Mouse (Mus musculus) liver (tissue): ENCODE data around the gene Sh2d4b.
A peak's percentile ranks its signal among the peaks of the same experiment; 100 is the strongest.

Source experiments
- DNase-seq: peaks from one replicate; pipeline ENCODE4 v3.0.0-alpha.2; 2020; ENCODE audit warnings: mixed read lengths

Gene Sh2d4b

DNA sequence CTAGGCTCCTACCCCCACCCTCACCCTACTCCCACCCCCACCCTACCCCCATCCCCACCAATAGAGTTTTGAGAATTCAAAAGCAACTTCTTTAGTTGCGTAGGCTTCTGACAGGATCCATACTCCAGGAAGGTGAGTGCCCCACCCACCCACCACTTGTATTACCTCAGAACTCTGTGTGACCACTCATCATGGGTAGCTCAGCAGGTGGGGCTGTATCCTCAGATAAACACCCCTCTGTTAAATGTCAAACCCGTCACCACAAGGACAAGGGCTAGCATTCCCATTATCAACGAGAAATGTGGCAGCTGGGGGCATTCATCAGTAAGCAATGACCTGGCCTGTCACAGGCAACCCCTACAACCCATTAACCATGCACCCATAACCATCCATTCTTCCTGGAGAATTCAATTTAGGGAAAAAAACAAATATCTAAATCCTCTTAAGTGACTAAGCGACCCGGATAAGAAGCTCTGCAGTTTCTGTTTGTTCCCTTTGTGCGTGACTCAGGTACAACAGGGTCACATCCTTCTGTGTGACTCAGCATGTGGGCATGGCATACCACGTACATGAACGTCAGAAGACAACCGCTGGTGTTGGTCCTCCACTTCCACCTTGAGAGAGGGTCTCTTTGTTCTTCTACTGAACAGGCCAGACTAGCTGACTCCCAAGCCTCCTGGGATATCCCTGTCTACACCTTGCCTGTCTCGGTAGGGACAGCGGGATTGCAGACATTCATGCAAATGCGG, 9.4 kb upstream of the Sh2d4b start:
- no peak for DNase-seq

DNA sequence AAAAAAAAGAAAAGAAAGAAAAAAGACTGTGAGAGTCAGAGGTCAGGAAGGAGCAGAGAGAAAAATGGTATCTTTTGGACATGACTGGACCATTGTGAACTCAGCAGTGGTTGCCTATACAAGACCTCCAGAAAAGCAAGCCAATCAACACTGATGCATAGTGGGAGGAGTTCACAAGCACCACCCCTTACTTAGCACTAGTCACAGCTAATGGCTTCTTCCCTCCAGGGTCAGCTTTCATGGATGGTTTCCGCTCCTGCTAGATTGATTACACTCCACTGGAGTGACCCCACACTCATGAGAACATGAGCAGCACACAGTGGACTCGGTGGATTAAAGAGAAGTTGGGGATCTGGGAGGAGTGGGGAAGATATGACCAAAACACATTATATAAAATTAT, 7.2 kb upstream of the Sh2d4b start:
- DNase-seq: no peak

DNA sequence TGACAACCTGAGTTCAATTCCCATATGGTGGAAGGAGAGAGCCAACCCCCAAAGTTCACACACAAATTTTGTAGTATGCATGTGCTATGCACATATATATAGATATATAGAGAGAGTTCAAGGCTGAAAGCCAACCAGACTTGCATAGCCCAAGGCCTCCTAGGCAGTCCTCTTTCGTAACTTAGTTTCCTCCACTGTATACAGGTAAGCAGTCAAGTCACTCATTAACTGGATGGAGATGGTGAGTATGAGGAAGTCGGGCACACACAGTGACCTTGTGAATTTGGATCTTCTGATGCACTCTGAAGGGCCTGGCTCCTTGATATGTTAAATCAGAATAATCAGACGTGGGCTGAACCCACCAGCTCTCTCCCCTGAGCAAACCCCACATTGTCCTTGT, 4.8 kb upstream of the Sh2d4b start:
- DNase-seq: no peak

DNA sequence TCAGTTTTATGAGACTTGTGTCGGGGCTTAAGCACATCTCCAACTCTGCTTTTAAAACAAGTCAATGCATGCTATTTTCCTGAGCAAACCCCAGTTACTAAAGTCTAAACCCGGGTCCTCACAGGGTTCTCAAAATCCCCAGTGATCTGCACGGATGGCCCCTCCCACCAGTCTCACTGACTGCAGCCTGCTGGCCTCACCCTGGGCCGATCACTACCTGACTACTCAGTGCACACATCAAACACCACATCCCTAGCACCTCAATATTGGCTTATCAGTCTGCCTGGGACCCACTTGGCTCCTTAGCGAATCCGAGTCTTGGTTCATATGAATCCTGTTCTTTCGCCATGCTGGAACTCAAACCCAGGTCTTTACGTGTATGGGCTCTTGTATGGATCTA, 2.6 kb upstream of the Sh2d4b start:
- no peak for DNase-seq

DNA sequence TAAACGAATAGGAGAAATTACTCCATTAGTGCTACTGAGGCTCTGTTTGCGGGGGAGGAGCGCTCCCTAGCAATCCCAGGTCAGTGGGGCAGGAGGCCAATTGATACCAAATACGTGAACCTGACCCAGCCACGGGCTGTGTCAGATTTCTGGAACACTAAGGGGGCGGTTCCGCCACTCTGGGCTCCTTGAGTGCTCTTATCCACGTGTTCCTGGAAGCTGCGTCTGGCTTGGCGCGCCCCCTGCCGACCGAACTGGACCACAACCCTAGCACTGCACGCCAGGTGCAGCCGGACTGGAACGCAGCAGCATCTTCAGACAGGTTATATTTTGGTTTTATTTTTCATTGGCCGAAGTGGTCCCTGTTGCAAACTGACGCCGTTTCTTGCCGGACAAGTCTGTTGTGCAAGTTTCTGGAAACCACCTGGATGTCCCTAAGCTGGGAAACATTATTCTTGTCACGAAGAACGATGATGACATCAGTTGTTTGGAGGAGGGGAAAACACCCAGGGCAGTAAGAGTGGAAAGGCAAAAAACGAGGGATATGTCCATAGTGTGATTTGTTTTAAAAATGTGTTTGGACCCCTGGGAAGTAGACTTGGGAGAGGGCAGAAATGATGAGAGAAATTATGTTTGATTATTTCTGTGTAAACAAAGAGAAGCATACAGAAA, 1.6 kb upstream of the Sh2d4b start:
- peak; percentile 79 for DNase-seq

DNA sequence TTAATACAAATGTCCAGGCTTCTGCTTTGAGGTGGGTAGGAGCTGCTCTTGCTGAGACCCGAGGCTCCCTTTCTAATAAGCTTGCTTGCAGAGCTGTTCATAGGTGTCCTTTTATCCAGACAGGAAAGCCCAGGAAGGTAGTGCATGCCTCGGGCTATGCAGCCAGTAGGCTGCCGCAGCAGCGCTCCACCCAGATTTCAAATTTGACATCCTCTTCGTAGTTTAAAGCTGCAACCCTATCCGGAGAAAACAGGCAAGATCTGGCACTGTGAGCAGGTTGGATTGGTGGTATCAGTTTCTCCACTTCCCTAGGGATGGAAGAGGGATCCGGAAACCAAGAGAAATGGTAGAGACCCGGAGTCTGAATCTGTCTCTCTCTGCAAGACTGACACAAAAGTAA, 818 bp upstream of the Sh2d4b start:
- no peak for DNase-seq

DNA sequence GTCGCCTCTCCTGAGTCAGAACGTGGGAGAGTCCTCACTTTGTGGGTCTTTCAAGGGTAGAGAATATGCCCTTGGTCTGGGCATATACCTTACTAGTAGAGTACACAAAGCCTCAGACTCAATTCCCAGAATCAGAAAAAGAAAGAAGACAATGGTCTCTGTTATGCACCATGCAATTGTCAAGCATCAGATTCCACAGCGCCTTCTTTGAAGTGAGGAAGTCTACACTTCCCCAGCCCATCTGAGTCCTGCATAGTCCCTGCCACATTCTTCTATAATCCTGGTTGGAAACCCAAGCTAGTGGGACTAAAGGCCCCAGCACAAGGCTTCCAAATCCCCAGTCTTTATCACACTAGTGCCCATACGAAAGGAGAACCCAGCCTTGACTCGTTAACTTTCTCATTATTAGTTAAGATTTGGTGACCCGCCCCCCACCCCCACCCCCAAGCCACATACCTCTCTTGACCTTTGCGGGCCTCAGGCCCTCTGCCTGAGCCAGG, 690 bp downstream of the Sh2d4b start:
- DNase-seq: no peak

DNA sequence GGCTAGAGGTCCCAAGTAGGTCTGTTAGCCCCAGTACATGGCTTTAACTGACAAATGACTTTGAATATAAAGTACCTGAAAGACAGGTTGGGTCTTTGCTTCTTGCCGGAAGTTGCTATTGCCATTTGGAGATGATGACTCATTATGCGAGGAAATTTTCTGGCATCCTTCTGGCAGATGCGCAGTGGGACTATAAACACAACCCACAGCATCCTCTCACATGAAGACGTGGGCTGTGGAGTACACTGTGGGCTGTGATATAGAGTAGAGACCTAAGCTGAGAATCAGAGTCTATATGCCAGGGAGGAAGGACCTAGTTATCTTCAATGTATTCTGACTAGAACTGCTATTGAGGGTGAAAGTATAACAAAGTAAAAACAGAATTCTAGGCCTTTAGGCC, 1.6 kb downstream of the Sh2d4b start:
- DNase-seq: no peak

DNA sequence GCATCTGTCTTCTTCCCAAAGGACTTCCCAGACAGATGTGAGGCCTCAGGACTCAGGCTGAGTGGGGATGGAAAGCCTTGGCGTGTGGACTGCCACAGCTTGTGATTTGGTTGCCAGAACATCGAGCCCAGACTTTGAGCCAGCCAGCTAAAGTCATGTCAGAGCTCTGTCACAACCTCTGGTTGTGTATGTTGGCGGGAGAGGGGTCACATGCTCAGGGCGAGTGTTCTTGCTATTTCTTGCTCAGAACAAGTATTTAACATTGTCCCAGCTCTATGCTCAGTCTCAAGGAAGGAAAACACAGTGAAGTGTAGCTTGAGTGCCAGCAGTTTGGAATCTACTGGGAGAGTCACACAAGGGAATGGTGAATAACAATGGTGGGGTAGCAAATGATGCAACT, 3.4 kb downstream of the Sh2d4b start:
- DNase-seq: no peak

DNA sequence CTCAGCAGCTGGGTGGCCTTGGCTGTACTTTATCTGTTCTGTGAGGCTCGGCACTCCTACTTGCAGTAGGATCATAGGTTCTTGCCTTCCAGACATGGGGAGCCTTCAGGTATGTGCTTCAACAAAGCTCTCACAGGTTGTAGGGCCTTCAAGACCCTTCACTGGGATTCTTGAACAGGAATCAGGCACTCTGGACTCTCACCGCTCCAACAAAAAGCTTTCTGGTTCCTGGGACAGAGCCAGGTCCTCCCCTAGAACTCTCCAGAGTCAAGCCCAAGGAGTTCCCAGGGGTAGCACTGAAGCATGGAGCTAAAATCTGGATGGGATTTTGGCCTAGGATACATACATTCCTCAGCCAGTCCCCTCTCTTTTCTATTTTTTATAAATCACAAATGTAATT, 3.9 kb downstream of the Sh2d4b start:
- DNase-seq: no peak

DNA sequence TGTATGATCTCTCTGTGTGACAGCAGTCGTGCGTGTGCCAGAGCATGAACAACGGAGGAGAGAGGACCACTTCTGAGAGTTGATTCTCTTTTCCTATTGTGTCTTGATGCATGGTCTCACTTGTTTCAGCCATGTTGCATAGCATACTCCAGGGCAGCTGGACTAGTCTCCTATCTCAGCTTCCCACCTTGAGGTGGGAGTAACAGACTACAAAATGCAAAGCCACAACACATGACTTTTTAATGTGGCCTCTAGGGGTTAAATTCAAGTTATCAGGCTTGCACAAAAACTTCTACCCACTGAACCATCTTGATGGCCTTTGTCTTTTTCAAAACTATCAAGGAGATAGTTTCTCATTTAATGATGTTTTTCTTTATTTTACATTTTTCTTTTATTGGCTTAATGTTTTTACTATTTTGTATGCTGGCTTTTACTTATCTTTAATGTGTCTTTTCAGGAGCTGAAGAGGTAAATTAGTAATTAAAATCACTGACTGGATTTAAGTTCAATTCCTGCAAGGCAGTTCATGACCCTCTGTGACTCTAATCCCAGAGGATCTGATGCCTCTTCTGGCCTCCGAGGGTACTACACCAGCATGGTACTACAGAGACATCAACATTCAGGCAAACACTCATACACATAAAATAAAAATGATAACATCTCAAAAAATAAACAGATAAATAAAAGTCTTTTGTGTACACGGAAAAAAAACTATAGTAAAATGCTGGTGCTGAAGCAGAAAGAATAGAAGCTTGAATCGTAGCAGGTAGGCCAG, 6.5 kb downstream of the Sh2d4b start:
- DNase-seq: peak; percentile 36

DNA sequence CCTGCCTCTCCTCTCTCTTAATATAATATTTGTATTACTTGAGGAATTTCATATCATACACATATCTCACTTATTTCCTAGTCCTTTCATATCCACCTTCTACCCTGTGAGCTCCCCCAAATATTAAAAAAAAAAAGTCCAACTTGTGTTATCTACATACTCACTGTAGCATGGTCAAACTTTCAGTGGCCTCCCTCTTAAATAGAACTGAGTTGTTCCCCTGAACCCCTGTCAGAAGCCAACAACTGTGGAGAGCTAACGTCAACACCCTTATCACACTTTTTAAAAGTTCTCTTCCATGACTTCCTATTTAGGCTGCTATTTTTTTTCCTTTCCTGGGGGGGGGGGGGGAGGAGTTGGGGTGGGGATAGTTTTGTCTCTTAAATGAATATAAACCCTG, 7.3 kb downstream of the Sh2d4b start:
- DNase-seq: no peak

DNA sequence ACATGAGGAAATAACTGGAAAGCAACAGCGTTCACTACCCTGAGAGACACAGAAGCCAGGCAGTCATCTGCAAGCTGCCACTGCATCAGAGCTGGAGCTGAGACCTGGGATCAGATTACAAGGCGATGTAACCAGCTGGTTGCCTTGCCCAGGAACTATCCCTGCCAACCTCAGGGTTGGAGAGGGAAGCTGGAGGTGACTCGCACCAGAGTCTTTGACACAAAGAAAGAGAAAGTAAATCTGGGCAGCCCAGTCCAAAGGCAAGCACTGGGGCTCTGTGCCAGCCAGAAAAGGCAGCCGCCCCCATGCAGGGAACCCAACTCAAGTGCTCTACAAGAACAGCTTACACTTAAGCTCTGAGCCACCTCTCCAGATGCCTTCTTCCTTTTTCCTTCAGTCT, 7.8 kb downstream of the Sh2d4b start:
- DNase-seq: no peak

DNA sequence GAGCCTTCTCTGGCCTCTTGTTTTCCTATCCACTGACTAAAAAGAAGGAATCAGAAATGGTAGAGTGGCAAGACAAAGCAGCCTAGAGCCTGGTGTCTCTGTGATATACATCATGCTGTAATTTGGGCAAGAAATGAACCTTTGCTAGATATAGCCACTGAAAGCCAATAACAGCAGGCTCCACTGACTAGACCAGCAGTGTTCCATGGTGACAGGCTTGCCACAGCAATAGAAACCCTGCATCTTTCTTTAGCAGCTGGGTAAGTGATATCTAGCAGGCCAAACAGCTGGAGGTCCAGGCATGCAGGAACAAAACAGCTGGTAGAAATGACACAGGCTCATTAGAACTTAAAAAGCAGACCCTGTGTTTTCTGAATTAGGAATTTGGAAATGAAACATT, 18.5 kb downstream of the Sh2d4b start:
- DNase-seq: no peak

DNA sequence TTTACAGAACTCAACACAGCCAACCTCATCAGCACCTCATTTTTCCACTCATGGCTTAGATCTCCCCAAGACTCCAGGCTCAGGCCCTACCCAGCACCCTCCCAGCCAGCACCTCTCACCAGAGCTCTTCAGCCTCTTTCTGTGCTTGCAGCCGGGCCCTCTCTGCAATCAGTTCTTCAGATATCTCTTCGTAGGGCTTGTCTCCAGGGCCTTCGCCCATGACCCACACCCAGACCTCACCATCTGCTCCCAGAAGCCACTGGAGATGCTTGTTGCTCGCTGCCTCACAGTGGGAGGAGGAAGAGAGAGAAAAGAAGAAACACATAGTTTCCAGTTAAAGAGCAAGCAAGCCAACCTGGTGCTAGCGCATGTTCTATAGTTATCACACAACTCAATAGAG, 19.1 kb downstream of the Sh2d4b start:
- DNase-seq: no peak

DNA sequence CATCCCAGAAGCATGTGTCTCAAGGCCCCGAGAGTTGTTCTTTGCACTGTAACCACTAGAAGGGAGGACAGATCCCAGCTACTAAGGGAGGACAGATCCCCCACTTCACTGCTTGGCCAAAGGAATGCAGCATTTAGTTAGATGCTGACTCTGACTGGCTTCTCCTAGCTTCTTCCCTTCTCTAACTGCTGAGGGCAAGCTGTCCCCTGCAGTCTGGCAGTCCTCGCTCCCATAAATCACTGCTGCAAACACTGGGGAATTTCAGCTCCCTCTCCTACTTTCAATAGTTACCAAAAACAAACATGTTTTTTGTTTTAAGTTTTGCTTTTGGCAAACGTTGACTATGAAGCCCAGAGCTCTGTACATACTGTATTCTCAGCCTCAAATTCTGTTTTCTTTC, 22.5 kb downstream of the Sh2d4b start:
- no peak for DNase-seq

DNA sequence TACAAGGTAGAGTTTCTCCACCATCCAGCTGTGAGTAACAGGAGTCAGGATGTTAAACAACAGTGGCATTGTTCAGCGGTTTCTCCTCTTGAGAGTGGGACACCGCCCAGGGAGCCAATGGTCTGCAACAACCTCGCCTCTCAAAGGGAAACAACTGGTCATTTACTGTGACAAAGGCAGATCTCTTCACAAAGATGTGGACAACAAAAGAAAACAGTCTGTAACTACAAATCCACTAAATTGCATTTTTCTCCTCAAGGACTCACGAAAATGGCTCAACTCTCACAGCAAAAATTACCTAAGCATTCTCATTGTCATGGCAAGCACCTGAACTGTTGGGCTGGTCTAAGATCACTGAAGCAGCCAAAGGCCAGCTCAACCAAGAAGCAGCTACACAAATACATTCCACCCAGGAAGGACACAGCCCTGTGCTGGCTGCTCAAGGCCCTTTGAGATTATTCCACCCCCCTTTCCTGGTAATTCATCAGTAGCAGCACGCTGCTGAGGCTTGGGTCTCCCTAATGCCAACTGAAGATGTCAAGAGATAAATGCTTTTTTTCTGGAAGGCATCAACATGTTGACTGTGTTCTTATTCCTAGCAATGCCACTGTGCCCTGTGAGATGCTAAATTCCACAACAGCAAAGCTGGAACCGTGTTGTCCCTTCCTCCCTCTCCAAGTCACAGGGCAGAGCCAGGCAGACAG, 28.1 kb downstream of the Sh2d4b start:
- DNase-seq: no peak

DNA sequence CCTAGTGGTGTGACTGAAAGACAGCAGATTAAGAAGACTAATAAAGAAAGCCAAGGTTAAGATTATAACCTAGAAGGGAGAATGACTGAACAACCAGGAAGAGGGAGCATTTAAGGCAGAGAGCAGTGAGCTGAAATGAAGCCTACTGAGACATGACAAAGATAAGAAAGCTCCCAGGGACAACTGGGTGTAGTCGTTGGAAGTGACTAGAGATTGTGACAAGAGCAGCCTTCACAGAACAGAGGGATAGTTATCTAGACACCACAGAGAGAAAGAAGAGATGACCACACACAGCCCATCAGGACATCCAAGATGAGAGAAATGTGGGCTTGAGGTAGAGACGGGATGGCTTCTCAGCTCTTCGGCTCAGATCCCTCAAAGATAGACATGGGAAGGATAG, 29.4 kb downstream of the Sh2d4b start:
- DNase-seq: no peak

DNA sequence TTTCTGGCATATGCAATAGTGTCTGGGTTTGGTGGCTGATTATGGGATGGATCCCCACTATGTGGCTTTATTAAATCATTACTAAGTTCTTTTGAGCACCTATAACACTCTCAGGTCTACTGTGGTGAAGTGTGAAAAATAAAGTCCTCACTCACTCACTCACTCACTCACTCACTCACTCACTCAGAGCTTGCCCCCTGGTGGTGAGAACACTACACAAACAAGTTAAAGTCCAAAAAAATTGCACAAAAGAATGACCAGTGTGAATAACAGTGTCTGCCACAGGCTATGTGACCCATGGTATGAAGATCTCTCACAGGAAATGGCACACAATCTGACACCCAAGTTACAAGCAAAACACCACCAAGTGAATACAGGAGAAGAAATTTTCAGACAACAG, 30.0 kb downstream of the Sh2d4b start:
- DNase-seq: peak; percentile 22

DNA sequence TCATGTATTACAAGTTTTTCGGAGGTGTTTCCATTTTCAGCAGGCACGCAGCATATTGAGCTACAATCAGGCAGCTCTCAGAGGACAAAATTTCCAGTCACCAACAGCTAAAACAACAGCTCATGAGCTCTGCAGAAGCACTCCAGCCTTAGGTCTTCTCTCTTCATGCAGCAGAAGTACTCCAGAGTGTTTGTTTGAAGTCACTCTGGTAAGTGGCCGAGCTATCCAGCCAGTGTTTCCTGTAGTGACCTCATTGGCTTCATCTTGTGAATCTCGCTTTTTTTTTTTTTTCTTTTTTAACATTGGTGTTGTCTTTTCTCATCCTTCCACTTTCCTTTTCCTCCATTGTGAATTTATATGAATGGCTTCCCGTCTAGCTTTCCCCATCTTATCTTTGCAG, 40.1 kb downstream of the Sh2d4b start:
- no peak for DNase-seq

DNA sequence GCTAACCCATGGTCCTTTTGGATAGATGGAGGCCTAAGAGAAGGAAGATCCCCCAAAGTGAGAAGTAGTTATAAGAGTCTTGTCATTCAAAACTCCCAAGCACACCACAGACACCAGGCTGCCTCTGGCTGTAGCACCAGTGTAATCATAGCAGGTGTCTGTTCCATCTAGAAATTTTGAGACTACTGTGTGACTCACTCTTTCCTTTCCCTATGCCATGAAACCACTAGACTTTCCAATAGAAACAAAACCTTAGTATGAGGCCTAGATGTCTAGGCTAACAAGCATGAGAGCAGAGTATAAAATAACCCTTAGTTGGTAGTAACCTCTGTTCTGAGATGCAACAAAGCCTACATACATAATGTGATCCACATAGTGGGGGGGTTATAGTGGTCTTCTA, 55.7 kb downstream of the Sh2d4b start:
- no peak for DNase-seq

DNA sequence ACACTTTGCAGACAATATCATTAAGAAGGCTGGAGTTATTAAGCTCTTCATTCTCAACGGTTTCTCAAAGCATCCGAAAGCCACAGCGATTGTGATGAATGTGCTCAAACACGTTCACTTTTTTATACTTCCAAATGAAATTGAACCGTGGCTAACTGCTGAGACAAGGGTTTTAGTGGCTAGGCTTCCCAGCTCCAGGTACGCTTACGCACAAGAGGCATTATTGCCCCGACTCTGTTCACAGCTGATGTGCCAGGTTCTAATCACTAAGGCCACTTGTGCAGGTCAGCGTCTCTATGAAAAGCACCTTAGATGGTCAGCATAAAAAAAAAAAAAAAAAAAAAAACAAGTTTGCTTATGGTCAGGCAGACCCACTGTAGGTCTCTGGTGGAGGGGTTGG, 62.6 kb downstream of the Sh2d4b start:
- no peak for DNase-seq

DNA sequence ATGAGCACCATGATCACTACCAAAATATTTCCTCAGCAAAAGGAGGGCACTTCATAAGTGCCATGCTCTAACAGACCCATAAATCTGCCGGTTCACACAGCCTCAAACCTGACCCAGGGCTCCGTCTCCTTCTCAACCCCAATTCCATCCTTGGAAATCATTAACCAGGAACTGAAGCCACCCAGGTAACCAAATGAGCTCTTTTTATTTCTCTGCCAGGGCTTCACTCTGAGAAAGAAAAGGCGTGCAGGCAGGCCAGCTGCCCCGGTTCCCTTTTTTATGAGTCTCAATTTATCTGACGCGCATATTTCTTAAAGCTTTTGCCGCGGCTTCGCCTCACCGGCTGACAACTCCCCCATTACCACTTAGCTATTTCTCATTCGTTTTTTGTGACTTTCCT, 63.0 kb downstream of the Sh2d4b start:
- DNase-seq: no peak
